Mouse (Mus musculus) embryonic facial prominence, embryonic 10.5 days (tissue): ENCODE results near the gene Gpatch2l. TPM values are rescaled to one million over a fixed set of nuclear protein-coding genes. Genes with fewer than 3 reads are reported as not detected.

Source experiments
- DNase-seq: peaks from one replicate; pipeline ENCODE4 v3.0.0-alpha.2; 2017; ENCODE audit warnings: low spot score
- H3K27ac ChIP-seq: fragments of 300-500 bp; sonication (generic); replicated peaks from 2 replicates; pipeline ENCODE4 v1.5.1; 2016; ENCODE audit warnings: mild to moderate bottlenecking
- H3K27me3 ChIP-seq: fragments of 300-500 bp; sonication (generic); replicated peaks from 2 replicates; pipeline ENCODE4 v1.6.1; 2016; ENCODE audit warnings: low read depth, mild to moderate bottlenecking; ENCODE audit not compliant: poor library complexity, severe bottlenecking
- H3K36me3 ChIP-seq: fragments of 300-500 bp; sonication (generic); replicated peaks from 2 replicates; pipeline ENCODE4 v1.6.1; 2016; ENCODE audit warnings: mild to moderate bottlenecking, moderate library complexity
- H3K4me1 ChIP-seq: fragments of 300-500 bp; sonication (generic); 2 replicates; pipeline ENCODE4 v1.6.1; 2016
- H3K4me3 ChIP-seq: fragments of 300-500 bp; sonication (generic); 2 replicates; pipeline ENCODE4 v1.5.1; 2016; ENCODE audit warnings: mild to moderate bottlenecking, moderate library complexity
- H3K9me3 ChIP-seq: fragments of 300-500 bp; sonication (generic); 2 replicates; pipeline ENCODE4 v1.6.1; 2016; ENCODE audit warnings: mild to moderate bottlenecking
- WGBS: fragments of 180-500 bp; shearing (Covaris S2); methylation state at CpG from one replicate; pipeline ENCODE4 v1.1.7; 2016; 5-methylcytosine and 5-hydroxymethylcytosine counted together
- polyA plus RNA-seq: library from polyadenylated mRNA; unstranded; fragments of >200 nt; fragmentation: Nextera tagmentation; extraction: Ambion mirVana; gene quantifications from 2 replicates; pipeline ENCODE4 v1.2.1, GENCODE M21; 2016

Gpatch2l gene
- polyA plus RNA-seq: 16.5 and 16.8 TPM in 2 replicates

DNA sequence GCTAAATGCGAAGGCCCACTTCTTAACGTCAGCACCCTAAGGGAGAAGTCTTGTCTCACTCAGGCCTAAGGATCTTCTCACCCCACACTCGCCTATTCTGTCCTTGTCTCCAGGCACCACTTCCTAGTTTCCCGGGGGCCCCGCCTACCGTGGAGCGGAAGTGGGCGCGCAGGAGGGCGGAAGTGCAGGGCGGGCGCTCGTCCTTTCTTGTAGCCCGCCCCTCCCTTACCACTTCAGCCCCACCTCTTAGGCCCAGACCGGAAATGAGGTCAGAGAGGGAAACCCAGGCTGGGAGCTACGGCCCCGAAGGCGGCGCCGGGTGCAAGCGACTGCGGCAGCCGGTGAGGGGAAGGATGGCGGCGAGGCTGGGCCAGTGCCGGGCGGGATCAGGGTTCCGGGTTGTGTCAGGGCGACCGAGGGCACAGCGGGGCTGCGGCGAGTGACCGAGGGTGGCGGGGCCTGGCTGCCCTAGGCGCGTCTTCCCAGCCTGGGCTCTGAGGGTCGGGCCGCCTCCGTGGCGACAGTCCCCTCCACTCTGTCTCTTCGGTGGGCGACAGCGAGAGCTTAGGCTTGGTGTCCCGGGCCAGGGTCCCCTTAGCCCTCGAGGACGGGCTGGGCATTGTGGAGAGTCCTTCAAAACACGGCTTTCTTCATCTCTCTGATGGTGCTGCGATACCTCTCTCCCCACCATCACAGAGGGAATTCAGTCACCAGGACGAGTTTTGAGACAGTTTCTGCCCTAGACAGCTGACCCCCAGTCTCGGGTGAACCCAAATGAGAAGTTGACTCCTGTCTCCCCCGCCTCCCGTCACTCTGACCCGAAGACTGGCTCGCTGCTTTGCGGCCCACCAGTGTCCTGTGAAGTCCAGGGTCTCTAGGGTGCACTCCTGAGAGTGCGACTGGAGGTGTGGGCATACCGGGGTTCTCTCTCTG, at the start of gene Gpatch2l:
Gene Gpatch2l (plus strand): TSS at position 255 of the 933 bp plus-strand sequence.
- peaks cover 18% of the 10 kb centered on the region for H3K4me1 ChIP-seq
- H3K9me3 ChIP-seq: no peaks in the 10 kb centered on the region
- peak within 1 kb of the TSS; percentile 90 for H3K27ac ChIP-seq
- H3K27me3 ChIP-seq: no peaks in the 10 kb centered on the region
- under 1% methylated on average over 58 of the region's 58 CpGs for WGBS
- peaks cover 25% of the 10 kb centered on the region for H3K36me3 ChIP-seq
- H3K4me3 ChIP-seq: peak within 1 kb of the TSS; percentile 96
- peak; percentile 97 for DNase-seq

DNA sequence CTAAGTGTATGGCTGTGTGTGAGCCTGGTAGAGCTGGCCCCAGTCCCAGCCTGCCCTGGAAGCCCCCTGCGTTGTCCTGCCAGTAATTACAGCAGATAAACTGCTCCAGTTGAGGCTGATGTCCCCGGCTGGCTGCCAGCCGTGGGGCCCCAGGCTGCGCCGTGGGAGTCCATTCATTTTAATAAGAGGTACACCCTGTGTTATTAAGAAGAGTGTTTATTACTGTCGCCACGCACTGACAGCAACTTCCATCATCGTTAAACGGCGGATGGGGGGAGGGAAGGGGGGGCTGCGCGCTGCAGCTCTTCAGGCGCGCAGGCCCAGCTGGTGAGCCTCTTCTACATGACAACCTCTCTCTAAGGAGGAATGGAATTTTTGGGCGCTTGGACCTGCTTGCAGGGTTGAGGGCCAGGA, 49.6 kb upstream of the Gpatch2l start:
- Histone ChIP-seq H3K4me1 (peaks cover 18% of the 10 kb centered on the region), H3K27me3 (peaks cover 13% of the 10 kb centered on the region), H3K9me3 (no peaks in the 10 kb centered on the region), H3K27ac (no peak overlapping the region), H3K4me3 (no peak overlapping the region), H3K36me3 (no peaks in the 10 kb centered on the region)
- no peak for DNase-seq
- WGBS: 74% methylated on average over 15 of the region's 15 CpGs

GRCm38 (mm10) chr12:86196944-86197343, 44.7 kb upstream of the Gpatch2l start:
- H3K4me1 ChIP-seq: peaks cover 4% of the 10 kb centered on the region; the same call in 1 of the 2 replicates
- H3K27ac ChIP-seq: no peak overlapping the region
- 95% methylated on average over 7 of the region's 7 CpGs for WGBS
- H3K9me3 ChIP-seq: no peaks in the 10 kb centered on the region
- no peaks in the 10 kb centered on the region; the same call in 1 of the 2 replicates for H3K27me3 ChIP-seq
- no peaks in the 10 kb centered on the region for H3K36me3 ChIP-seq
- H3K4me3 ChIP-seq: no peak overlapping the region
- no peak for DNase-seq

DNA sequence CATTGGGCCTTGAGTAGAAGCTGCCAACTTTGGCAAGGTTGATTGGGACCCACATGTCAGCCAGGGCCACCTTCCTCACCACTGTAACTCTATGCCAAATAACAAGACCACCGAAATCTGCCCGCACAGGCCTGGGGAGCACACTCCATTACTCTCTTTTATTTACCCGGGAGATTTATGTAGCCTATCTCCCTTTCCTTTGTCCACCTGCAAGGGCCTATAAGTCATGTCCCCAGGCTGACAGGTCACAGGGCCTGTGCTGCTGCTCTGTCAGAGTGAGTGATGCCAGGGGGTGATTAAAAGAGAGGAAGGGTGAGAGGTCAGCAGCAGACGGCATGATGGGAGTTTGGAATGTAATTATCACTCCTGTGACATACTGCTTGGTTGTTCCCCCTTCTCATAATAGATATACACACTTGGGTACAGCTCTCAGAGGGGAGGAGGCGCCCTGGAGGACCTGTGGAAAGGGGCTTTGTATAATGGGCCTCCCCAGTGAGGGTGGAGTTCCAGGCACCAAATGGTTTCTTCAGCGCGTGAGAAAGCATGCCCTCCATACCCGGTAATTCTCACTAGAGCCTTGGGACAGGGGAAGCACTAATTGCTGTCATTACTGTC, 38.1 kb upstream of the Gpatch2l start:
- no peaks in the 10 kb centered on the region for H3K36me3 ChIP-seq

GRCm38 (mm10) chr12:86211099-86211520, 30.5 kb upstream of the Gpatch2l start:
- WGBS: 1% methylated on average over 19 of the region's 19 CpGs
- peak overlapping the region; percentile 38 for H3K4me3 ChIP-seq
- H3K27ac ChIP-seq: no peak overlapping the region
- no peaks in the 10 kb centered on the region for H3K9me3 ChIP-seq
- H3K36me3 ChIP-seq: no peaks in the 10 kb centered on the region
- peak; percentile 31 for DNase-seq
- H3K4me1 ChIP-seq: peaks cover 10% of the 10 kb centered on the region
- peaks cover 75% of the 10 kb centered on the region for H3K27me3 ChIP-seq

More for the DNA sequence above, 38.1 kb upstream of the Gpatch2l start:
- no peak for DNase-seq
- Histone ChIP-seq H3K27ac (no peak overlapping the region), H3K9me3 (no peaks in the 10 kb centered on the region), H3K4me1 (peaks cover 9% of the 10 kb centered on the region), H3K4me3 (no peak overlapping the region), H3K27me3 (no peaks in the 10 kb centered on the region)
- 70% methylated on average over 8 of the region's 8 CpGs for WGBS

DNA sequence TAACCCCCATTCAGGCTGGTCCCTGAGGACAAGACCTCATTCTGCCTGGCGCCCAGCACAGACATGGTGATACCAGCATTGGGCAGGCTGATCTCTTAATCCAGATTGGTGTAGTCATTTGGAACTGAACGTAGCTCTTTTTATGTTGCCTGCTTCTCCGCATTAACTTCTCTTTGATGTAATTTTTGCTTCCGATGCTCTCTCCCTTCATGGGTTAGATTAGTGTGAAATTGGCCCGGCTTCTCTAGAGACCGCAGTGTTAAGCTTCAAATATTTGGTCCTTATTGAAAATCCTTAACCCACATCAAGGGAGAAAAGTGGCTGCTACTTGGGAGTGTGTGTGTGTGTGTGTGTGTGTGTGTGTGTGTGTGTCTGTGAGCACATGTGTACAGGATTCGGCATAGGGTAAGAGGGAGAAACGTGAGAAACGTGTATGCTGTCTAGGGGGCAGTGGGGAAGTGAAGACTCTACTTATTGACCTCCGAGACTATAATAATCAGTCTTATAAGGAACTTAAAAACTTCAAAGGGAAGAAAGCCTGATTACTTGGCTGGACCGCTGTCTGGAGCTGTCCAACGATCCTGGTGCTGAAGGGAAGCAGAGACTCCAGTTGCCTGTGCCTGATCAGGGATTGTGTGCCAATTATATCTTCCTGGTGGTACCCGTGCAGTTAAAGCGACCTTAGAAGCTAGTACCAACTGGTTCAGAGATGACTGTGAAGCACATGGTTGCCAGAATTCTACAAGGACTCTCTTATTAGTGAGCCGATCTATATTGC, 28.8 kb upstream of the Gpatch2l start:
- Histone ChIP-seq H3K27me3 (peaks cover 86% of the 10 kb centered on the region), H3K9me3 (no peaks in the 10 kb centered on the region), H3K4me1 (peaks cover 22% of the 10 kb centered on the region), H3K4me3 (no peak overlapping the region), H3K27ac (no peak overlapping the region), H3K36me3 (no peaks in the 10 kb centered on the region)
- DNase-seq: peak; percentile 85
- 43% methylated on average over 15 of the region's 15 CpGs for WGBS

DNA sequence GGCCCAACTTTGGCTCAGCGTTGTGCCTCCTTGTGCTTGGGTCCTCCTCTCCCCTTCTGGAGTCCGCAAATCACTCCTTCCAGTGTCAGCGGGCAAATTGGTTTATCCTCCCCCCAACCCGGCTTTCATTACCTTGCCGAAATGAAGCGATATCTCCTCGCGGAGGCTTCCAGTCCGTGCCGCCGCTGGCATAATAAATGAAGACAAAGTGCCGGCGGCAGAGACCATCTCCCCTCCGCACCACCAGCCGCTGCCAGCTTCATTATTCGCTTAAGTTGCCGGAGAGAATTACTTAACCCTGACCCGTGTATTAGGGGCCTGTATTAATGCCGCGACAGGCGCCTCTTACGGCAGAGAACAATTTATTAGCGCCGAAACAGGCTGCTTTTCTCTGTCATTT, 27.5 kb upstream of the Gpatch2l start:
- H3K4me3 ChIP-seq: no peak overlapping the region
- no peak for DNase-seq
- WGBS: 8% methylated on average over 24 of the region's 24 CpGs

GRCm38 (mm10) chr12:86216687-86217421, 24.8 kb upstream of the Gpatch2l start:
- Histone ChIP-seq H3K36me3 (no peaks in the 10 kb centered on the region), H3K4me3 (peak overlapping the region; percentile 52), H3K27me3 (peaks cover 90% of the 10 kb centered on the region), H3K9me3 (no peaks in the 10 kb centered on the region), H3K4me1 (peaks cover 29% of the 10 kb centered on the region), H3K27ac (peak overlapping the region; percentile 19; the same call in 1 of the 2 replicates)
- under 1% methylated on average over 22 of the region's 22 CpGs for WGBS
- DNase-seq: peak; percentile 78

More for the DNA sequence above, 27.5 kb upstream of the Gpatch2l start:
- Histone ChIP-seq H3K27me3 (peaks cover 90% of the 10 kb centered on the region), H3K9me3 (no peaks in the 10 kb centered on the region), H3K27ac (no peak overlapping the region), H3K4me1 (peaks cover 22% of the 10 kb centered on the region), H3K36me3 (no peaks in the 10 kb centered on the region)

DNA sequence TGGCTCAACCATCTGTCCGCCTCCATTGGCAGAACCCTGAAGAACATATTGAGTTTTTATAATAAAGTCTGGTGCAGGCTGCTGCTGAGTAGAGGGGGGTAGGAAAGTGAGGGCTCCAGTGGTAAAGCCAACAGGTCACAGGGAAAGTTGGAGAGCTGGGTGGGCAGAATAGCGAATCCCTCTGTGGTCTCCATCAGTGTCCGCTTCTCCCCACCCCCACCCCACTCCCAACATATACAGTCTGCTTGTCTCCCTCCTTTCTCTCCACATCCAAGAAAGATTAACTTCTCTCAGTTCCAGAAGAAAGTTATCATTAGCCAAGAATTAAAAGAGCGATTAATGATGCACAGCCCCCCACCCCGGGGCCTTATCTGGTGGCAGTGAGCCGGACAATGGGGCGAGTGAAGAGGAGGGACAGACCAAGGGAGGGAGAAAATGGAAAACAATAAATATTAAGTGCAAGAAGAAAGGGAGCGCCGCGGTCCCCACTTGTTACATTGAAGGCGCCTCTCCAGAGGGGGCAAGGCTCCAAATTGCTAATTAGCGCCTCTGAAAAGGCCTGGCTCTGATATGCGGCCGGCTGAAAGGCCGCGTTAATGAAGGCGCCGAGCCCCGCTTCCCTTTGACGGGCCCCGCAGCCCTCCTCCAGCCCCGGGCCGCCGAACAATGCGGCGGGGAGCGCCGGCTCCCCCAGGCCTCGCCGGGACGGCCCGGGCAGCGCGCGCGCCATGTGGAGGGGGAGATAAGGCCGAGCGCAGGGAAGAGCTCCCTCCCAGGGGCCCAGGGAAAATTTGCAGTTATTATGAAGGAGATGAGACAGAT, 21.2 kb upstream of the Gpatch2l start:
- Histone ChIP-seq H3K36me3 (no peaks in the 10 kb centered on the region), H3K9me3 (no peaks in the 10 kb centered on the region), H3K27me3 (peaks cover 62% of the 10 kb centered on the region), H3K27ac (peak overlapping the region; percentile 82), H3K4me3 (peak overlapping the region; percentile 57), H3K4me1 (peaks cover 29% of the 10 kb centered on the region)
- 6% methylated on average over 38 of the region's 38 CpGs for WGBS
- peak; percentile 60 for DNase-seq

- Histone ChIP-seq H3K27ac (peak overlapping the region; percentile 82), H3K9me3 (no peaks in the 10 kb centered on the region), H3K36me3 (no peaks in the 10 kb centered on the region), H3K27me3 (peaks cover 54% of the 10 kb centered on the region), H3K4me1 (peaks cover 26% of the 10 kb centered on the region), H3K4me3 (peak overlapping the region; percentile 57)
- no peak for DNase-seq
- WGBS: 44% methylated on average over 16 of the region's 16 CpGs
Observed at GRCm38 (mm10) chr12:86221074-86221703, 20.5 kb upstream of the Gpatch2l start.

- no peak overlapping the region for H3K27ac ChIP-seq
- H3K36me3 ChIP-seq: no peaks in the 10 kb centered on the region
- H3K4me3 ChIP-seq: no peak overlapping the region
- no peaks in the 10 kb centered on the region for H3K27me3 ChIP-seq
- 78% methylated on average over 4 of the region's 4 CpGs for WGBS
- no peaks in the 10 kb centered on the region for H3K9me3 ChIP-seq
- no peak for DNase-seq
- no peaks in the 10 kb centered on the region for H3K4me1 ChIP-seq
Observed at GRCm38 (mm10) chr12:86234295-86234694, 7.4 kb upstream of the Gpatch2l start.
